Mouse (Mus musculus) cerebellum, postnatal 25 days (tissue): Measurements from ENCODE around the gene Lipe.

Experiments
- DNase-seq, 2 experiments: peaks; one replicate each; pipeline ENCODE4 v3.0.0; 2021; ENCODE audit warnings: mixed read lengths in 2 of 2

The Lipe gene

DNA sequence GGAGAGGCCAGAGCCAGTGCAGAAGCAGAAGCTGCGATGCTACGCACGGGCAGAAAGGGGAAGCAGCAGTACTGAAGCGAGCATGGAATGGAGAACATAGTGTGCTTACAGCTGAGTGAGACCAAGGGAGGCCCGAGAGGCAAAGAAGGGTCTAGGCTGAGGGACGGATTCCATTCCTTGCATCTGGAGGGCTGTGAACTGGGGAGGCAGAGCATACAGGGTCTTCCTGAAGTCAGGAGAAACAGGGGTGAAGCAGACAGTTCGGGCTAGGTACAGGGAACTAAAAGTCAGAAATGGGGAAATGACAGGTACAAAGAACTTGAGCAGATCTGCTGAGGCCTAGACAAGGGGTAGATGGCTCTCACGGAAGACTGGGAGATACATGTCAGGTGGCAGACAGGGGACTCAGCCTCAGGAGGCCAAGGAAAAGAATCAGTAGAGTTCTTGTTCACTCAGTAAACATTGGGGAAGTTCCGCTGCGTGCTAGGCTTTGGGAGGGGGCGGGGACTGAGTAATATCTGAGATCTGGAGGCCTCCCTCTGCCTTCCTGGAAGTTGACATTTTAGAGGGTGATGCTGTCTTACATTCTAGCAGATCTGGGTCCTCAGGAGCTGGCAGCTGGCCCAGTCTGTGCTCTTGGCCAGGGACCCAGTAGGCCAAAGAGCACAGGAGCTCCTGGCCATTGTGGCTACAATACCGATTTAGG, 12.5 kb downstream of the Lipe start:
- DNase-seq: peak; percentile 88 to 91

DNA sequence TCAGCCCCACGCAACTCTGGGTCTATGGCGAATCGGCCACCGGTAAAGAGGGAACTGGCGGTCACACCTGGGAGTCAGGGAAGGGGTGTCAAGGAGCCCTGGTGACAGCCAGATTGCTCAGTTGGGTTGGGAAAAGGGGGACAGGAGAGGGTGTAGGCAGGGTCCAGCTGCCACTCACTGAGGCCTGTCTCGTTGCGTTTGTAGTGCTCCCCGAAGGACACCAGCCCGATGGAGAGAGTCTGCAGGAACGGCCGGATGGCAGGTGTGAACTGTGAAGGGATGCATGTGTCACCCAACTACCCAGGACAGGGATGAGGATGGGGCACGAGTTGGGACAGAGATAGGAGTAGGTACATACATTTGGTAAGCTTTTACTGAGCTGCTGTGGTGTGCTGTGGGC, 13.3 kb downstream of the Lipe start:
- peak in 1 of 2 experiments; percentile 9 for DNase-seq

DNA sequence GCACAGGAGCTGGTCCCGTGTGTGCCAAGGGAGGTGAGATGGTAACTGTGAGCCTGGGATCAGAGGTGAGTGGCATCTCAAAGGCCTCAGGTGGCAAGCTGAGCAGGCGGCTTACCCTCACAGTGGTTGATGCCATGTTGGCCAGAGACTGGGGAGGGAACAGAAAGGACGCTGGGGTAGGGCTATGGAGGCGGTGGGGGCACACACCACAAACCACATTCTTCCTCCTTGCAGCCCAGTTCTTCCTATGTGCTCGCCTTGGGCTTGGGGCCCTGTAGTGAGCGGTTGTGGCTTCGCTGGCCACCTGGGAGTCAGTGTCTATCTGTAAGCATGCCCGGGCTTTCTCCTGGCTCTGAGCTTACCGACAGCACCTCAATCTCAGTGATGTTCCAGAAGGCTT, 13.7 kb downstream of the Lipe start:
- no peak for DNase-seq

DNA sequence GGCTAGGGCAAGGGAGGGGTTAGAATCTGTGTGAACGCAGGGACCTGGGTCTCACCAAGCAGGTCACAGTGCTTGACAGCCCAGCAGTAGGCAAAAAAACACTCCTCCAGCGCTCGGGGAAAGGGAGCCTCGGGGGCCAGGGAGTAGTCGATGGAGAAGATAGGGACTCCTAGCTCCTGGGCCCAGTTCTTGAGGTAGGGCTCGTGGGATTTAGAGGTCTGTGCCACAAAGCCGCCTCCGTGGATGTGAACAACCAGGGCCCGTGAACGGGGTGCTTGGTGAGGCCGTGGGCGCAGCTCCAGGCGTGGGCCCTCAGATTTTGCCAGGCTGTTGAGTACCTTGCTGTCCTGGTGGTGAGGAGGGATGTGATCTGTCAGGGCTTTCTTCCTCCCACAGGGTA, 14.2 kb downstream of the Lipe start:
- DNase-seq: peak in 1 of 2 experiments; percentile 37

DNA sequence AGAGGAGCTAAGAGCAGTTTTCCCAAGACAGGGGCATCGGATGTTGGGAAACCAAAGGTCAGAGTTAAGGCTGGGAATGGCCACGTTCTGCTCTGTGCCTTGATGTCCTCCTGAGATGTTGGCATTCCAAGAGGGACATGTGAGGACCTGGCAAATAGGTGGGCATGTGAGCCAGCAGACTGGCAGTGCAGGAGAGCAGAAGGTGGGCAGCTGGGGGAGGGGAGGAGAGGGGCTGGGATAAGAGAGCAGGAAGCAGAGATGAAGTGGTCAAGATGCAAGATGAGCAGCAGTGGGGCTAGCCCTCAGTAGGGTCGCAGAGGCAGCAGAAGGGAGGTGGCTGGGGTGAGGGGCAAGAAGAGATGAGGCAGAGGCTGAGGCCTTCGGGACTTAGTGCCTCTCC, 14.6 kb downstream of the Lipe start:
- peak in 1 of 2 experiments; percentile 45 for DNase-seq

DNA sequence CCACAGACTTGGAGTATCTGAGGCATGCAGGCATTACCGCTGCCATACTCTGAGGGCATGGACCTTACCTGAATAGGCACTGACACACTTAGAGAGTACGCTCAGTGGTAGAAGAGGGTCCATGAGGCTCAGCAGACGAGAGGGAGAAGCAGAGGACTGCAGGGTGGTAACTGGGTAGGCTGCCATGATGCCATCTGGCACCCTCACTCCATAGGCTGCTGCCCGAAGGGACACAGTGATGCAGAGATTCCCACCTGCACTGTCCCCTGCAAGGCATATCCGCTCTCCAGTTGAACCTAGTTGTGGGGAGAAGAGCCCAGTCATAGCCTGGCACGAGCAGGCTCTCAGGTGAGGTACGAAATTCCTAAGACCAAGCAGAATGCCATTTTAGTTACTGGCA, 15.1 kb downstream of the Lipe start:
- peak in 1 of 2 experiments; percentile 51 for DNase-seq

DNA sequence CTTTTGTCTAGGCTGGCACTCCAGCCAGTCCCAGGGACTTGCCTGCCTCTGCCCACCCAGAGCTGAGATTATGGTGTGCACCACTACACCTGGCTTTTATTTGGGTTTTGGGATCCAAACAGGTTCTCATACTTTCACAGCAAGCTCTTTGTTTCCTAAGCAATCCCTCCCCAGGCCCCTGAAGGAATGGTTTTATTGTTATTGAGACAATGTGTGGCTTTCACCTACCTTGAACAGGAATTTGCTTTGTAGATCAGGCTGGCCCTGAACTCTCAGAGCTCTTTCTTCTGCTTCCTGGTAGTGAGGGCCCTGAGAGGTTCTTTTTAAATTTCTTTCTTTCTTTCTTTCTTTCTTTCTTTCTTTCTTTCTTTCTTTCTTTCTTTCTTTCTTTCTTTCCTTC, 16.0 kb downstream of the Lipe start:
- DNase-seq: no peak

DNA sequence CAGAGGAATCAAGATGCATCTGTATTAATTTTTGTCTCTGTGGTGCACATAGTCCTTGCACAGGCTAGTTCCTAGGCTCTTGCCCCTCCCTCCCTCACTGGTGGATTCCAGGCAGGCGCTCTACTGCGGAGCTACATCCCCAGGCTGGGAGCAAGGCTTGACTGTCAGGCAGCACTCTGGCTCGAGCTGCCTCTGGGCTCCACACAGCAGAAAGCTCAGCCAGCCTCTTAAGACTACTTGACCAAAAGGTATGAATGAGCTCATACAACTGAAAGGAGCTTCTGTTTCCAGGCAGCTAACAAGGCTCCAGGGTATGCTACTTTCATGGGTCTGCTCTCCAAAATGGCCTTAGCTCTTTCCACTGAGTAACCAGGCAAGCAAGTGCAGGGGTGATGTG, 17.2 kb downstream of the Lipe start:
- DNase-seq: peak in 1 of 2 experiments; percentile 3

DNA sequence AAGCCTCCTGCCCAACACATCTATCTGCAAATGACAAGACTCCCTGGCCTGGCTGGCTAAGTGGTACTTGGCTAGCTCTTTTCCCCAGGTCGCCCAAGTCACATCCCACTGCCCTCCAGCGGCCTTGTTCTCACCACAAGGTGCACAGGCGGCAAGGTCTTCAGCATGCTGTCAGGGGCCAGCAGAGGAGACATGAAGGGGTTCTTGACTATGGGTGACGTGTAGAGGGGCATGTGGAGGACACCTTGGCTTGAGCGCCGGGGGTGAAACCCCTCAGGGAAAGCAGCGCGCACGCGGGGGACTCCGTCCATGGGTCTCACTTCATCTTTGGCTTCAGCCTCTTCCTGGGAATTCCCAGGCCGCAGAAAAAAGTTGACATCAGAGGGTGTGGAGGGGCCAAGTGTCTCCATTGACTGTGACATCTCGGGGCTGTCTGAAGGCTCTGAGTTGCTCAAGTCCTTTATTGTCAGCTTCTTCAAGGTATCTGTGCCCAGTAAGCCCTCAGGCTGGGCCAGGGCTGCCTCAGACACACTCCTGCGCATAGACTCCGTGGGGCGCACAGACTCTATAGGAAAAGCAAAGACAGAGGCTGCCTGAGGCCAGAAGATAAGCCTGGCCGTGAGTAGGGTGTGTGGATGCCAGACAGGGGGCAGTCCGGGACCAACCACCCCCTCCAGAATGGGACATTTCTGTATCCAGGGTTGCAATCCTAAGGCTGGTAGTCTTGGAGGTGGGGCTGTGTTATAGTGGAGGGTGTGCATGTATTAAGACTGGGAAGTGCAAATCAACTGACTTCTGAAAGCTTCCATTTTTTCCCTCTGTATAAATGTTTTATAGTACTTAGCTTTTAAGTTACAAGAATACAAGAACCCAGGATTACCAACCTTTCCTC, 17.9 kb downstream of the Lipe start:
- DNase-seq: peak in 1 of 2 experiments; percentile 11

DNA sequence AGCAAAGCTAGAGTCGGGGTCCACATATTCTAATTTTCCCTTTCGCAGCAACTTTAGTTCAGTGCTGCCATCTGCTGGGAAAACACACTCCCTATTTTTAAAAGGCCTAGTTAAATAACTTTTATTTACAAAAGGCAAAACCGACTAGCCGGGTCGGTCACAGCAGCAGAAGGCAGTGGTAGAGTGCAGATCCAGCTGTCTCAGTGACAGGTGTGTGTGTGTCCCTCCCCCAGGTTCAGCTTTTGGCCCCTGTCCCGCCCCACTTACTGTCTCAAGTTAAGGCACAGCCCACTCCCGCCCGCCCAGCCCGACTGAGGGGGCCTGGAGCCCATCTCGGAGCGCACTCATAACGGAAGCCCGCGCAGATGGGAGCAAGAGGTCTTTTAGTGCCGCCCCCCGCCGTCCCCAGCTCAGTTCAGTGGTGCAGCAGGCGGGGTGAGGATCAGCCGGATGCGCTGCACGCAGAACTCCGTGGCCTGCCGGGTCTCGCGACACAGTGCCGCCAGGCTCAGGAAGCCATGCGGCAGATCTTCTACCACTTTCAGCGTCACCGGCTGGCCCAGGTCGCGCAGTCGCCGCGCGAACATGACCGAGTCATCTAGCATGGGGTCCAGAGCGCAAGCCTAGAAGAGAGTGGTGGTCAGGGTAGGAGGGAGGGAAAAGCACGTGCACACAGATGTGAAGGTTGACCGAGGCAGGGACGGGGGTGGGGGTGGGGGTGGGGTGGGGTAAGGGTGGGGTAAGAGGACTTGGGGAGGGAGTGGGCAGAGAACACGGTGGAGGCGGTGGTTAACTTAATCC, 18.8 kb downstream of the Lipe start:
- peak; percentile 47 to 65 for DNase-seq

DNA sequence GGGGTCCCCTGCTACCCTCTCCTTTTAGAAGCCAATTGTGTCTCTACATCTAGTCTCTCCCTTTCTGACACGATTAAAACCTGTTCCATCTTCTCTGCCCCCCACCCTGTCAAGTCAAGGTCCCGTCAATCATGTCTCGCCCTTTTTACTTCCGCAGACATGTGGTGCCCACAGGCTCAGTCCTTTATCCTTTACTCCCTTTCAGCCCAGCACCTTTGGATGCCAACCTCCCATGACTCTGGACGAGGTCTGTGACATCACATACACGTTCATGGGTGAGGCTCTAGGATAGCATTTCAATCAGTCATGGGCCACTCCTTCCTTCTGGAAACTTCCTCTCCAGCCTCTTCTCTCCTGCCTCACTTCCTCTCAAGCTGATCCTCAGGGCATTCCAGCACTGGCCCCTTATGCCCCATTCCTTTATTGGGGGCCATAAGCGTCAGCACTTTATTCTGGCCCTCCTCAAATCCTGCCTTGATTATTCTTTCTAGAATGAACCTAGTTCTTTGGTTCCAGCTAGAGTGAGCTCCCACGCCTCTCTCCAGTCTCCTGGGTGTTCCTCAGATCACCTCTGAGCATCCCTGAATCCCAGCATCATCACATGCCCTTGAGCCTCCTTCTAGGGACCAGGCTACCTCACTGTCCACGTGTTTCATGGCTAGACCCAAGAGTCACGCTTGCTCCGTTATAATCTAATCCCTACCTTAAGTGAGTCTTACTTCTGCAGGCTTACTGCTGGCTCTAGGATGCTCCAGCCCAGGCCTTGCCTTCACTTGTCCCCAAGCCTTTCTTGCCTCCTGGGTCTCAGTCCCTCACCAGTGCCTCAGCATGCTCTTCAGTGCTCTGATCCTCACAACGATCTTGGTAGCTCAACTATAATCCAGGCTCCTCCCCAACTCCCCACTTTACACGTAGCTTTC, 20.1 kb downstream of the Lipe start:
- no peak for DNase-seq

DNA sequence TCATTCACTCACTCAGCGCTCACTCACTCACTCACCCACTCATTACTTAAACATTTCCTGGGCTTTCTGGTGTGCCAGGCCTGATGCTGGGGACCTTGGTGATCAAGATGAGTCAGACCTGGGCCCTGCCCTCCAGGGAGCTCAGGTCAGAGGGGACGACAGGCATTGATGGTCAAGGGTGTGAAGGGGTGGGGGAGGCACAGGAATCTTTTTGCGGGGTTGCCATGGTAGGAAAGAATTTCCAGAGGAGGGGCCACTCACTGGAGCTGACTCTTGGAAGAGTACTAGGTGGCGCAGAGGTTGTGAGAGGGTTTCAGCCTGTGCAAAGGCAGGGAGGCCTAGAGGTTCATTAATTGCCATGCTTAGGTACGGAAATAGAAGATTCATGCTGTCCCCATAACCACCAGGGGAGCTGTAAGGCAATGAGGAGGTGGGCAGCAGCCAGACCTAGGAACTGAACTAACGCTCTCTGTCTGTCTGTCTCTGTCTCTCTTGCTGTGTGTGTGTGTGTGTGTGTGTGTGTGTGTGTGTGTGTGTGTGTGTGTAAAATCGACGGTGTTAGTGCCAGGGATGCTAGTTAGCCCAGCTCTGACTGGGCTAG, 21.3 kb downstream of the Lipe start:
- no peak for DNase-seq

DNA sequence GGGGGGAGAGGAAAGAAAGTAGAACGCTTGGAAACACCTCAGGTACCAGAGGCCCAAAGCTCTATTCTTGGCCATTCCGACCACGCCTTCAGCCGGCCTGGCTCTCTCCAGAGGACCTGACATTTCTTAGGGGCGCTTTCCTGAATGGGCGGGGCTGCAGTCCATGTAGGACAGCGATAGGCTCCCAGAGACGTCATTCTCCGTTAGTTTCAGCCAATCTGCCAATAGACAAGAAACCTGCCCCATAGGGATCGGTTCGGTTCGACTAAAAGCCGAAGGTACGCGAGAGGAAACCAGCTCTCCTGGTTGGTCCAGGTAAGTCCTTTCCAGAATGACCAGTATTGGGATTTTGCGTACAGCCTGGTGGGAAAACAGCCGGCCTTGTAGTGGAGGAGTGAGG, 22.0 kb downstream of the Lipe start:
- peak; percentile 95 for DNase-seq

DNA sequence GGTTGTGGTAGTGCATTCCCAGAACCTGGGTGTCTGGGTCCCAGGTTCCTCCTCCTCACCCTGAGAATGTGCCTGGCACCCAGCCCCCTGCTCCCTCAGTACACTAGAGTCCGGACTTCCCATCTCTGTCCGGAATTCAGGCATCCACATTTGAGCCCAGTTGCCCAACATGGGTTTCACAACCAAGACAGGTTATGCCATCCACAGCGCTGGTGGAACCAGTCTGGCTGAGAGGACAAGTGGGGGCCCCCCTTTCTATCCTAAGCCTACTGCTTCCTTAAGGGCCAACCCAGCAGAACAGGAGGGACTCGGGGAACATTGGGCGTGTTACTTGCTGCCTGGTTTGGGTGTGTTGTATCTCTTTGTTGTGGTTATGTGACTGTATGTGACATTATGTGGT, 26.1 kb downstream of the Lipe start:
- no peak for DNase-seq

DNA sequence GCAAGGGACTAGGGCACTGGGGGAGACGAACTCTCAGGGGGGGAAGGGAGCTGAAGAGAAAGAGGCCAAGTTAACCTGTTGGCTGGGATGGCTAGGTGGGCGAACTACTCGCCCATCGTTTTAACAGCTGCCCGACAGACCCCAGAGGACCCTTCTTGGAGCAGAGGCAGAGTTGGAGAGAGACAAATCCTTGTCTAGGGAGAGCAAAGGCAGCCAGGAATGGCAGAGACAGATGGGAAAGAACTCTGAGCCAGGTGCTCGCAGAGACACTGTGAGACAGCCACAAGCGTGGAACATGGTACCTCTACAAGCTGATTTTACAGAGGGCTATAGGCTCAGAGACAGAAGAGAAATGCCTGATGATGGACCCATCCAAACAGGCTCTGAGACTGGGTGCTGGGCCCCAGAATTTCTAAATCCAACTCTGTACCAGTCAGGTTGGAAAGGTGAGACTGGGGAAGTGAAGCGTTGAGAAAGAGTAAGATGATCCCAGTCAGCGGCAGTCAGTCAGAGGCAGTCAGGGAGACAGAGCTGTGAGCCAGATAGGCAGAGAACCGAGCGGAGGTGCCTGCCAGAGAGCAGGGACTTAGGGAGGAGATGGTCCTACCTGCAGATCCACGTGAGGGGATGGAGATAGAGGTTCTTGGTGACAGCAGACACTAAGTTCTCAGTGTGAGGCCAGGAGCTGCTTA, 29.3 kb downstream of the Lipe start, which contains the start of gene Cnfn:
Gene Cnfn (minus strand): TSS at position 667 of the 692 bp plus-strand sequence.
- DNase-seq: peak; percentile 61 to 63

DNA sequence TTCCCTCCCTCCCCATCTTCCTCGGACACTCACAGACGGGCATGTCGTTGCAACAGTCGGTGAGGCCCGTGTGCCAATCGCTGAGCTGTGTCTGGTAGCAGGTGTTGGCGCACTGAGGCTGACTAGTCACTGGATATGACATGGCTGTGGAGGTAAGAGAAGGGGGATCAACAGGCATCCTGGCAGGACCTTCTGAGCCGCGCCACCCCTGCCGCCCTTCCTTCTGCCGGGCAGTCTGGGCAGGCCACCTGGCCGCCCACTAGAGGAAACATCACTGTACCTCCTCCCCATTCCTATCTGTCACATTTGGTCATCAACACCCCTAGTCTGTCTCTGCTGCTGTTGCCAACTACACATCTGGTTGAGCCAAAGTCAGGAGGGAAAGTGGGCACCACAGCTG, 30.2 kb downstream of the Lipe start:
- DNase-seq: peak; percentile 63 to 74

DNA sequence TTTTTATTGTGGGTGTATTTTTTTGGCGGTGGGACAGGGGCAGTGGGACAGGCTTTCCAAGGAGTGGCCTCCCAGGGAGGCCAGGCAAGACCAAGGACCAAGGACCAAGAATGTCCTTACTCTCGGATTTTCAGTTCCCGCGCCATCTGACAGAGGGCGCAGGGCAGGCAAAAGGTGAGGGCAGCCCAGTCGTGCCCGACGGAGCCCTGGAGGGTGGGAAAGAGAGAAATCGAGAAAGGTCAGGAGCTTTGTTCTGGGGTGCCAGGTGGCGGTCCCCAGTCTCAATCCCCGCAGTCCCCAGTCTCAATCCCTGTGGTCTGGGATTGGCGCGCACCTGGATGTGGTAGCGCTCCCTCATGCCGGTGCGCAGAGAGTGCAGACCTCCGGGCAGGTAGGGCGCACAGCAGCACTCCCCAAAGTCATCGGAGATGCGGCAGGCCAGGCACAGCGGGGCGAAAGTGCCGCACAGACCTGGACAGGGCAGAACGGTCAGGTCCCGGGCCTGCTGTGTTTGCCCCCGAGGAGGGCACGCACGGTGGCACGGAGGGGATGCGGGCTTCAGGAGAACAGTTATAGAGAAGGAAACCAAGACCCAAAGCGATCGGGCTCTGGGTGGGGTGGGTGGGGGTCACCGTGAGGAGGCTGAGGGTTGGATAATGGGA, 30.7 kb downstream of the Lipe start:
- DNase-seq: peak; percentile 57 to 72

DNA sequence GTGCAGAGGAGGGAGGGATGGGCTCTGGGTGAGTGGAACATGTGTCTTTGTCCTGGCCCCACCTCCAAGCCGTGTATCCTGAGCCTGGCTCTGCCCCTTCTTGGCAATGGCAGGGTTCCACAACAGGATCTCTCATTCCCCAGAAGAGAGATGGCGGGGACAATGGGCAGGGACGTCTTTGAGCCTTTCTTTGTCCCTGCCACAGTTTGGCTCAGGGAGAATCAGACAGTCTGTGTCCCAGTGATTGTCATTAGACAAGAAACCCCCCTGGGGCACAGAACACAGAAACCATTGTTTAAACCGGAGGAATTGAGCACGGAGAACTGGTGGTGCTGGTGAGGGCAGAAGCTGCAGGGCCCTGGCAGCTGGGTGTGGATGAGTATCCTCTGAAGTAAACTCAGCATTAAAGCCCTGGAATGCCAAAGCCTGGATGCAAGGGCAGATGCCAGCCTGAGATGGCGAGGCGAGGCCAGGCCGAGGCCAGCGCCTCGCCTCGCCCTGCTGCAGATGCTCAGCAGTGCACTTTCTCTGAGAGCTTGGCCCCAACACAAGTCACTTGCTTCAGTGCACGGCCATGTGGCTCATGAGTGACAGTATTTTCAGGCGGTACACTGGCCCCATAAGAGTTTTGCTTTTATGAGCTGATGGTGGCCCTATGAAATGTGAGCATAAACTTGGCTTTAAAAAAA, 32.4 kb downstream of the Lipe start:
- DNase-seq: no peak

DNA sequence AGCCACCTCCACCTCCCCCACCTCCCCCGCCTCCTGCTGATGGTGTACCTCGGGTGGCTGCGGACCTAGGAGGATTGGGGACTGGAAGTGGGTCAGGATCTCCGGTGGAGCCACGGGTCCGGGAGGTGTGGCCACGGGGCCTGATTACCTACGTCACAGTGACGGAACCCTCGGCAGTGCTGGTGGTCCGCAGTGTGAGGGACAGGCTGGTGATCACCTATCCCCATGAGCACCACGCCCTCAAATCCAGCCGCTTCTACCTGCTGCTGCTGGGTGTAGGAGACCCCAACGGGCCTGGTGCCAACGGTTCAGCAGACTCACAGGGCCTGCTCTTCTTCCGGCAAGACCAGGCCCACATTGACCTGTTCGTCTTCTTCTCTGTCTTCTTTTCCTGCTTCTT, 34.9 kb downstream of the Lipe start:
- DNase-seq: no peak

DNA sequence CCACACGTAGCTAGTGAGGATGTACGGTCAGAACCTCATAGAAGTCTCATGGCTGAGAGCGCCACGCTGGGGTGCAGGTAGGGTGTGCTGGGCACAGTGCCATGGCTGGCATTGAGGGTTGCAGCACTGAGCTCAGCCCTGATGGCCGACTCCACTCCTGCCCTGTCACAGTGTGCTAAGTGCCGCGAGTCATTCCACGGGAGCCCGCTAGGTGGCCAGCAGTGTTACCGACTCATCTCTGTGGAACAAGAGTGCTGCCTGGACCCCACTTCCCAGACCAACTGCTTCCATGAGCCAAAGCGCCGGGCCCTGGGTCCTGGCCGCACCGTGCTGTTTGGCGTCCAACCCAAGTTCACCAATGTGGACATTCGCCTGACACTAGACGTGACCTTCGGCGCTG, 35.4 kb downstream of the Lipe start:
- peak; percentile 81 to 87 for DNase-seq
